Mouse (Mus musculus) liver, embryonic 14.5 days (tissue): Measurements from ENCODE around the gene Btnl2. TPM values are rescaled to one million over a fixed set of nuclear protein-coding genes. Genes with fewer than 3 reads are reported as not detected.
A peak's percentile ranks its signal among the peaks of the same experiment; 100 is the strongest.

Experiments
- ATAC-seq: fragments of 200-750 bp; cut with Nextera tagmentation; 2 replicates; pipeline ENCODE4 v1.8.0; 2017; ENCODE audit warnings: moderate number of reproducible peaks, mild to moderate bottlenecking, moderate library complexity; ENCODE audit not compliant: insufficient read depth
- DNase-seq, 3 experiments: peaks; one replicate each; pipeline ENCODE4 v3.0.0-alpha.2; 2012 to 2013; ENCODE audit warnings: low read depth in 3 of 3, low spot score in 3 of 3
- H3K27ac ChIP-seq: fragments of 300-500 bp; sonication (generic); 2 replicates; pipeline ENCODE4 v1.5.1; 2014; ENCODE audit warnings: moderate library complexity, mild to moderate bottlenecking, control low read depth, inconsistent platforms
- H3K27me3 ChIP-seq: fragments of 300-500 bp; sonication (generic); 2 replicates; pipeline ENCODE4 v1.6.1; 2014; ENCODE audit warnings: mild to moderate bottlenecking, low read length, moderate library complexity; ENCODE audit not compliant: control insufficient read depth, insufficient read depth
- H3K36me3 ChIP-seq: fragments of 300-500 bp; sonication (generic); replicated peaks from 2 replicates; pipeline ENCODE4 v1.6.1; 2014; ENCODE audit warnings: low read depth; ENCODE audit not compliant: control insufficient read depth, insufficient read depth
- H3K4me1 ChIP-seq, 2 experiments: fragments of 200-500 bp in 1 of 2; fragments of 300-500 bp in 1 of 2; sonication (generic) in 1 of 2; replicated peaks; 2 replicates each; pipeline ENCODE4 v1.6.1; 2012 to 2014; ENCODE audit warnings: antibody characterized with exemption in 1 of 2, inconsistent platforms in 1 of 2, low read length in 1 of 2; ENCODE audit not compliant: control insufficient read depth in 2 of 2, insufficient read depth in 2 of 2
- H3K4me2 ChIP-seq: fragments of 300-500 bp; sonication (generic); 2 replicates; pipeline ENCODE4 v1.6.1; 2014; ENCODE audit warnings: low read depth, mild to moderate bottlenecking, control low read depth, moderate library complexity
- H3K4me3 ChIP-seq, 2 experiments: fragments of 200-500 bp in 1 of 2; fragments of 300-500 bp in 1 of 2; sonication (generic) in 1 of 2; 2 replicates each; pipeline ENCODE4 v1.5.1; 2012 to 2014; ENCODE audit warnings: low read depth in 2 of 2, low read length in 2 of 2, mild to moderate bottlenecking in 2 of 2, control low read depth in 1 of 2, inconsistent platforms in 1 of 2, moderate library complexity in 1 of 2; ENCODE audit not compliant: insufficient read depth in 1 of 2
- H3K9ac ChIP-seq: fragments of 300-500 bp; sonication (generic); replicated peaks from 2 replicates; pipeline ENCODE4 v1.6.1; 2014; ENCODE audit warnings: mild to moderate bottlenecking, control low read depth, moderate library complexity
- H3K9me3 ChIP-seq: fragments of 300-500 bp; sonication (generic); 2 replicates; pipeline ENCODE4 v1.6.1; 2016; ENCODE audit warnings: low read length, mixed read lengths; ENCODE audit not compliant: control insufficient read depth
- CTCF ChIP-seq: IDR thresholded peaks from 2 replicates; pipeline ENCODE4 v1.5.1; 2016; ENCODE audit warnings: antibody characterized with exemption, low read depth, control low read depth
- EP300 ChIP-seq: IDR thresholded peaks from 2 replicates; pipeline ENCODE4 v1.6.1; 2016; ENCODE audit warnings: antibody characterized with exemption, low read depth
- WGBS: fragments of 180-500 bp; shearing (Covaris S2); extraction: QIAGEN DNeasy Blood & Tissue Kit; methylation state at CpG from one replicate; pipeline ENCODE4 v1.1.7; 2014; ENCODE audit not compliant: insufficient replicate concordance; 5-methylcytosine and 5-hydroxymethylcytosine counted together
- polyA plus RNA-seq, 2 experiments: library from polyadenylated mRNA; depleted of rRNA in 1 of 2; stranded (reverse) in 1 of 2; unstranded in 1 of 2; fragments of >200 nt; fragmentation: Nextera tagmentation in 1 of 2; extraction: Ambion mirVana in 1 of 2; gene quantifications; 2 replicates each; pipeline versions ENCODE4 v1.2.1 to v1.2.3; 2012 to 2014

The Btnl2 gene
- polyA plus RNA-seq, 2 experiments, result 0.01 TPM; not detected in 1

GRCm38 (mm10) chr17:34377450-34378209 lies 23.0 kb downstream of the Btnl2 start:
- Histone ChIP-seq H3K4me2 (no peak overlapping the region), H3K4me3 (no peak overlapping the region), H3K27ac (no peak overlapping the region), H3K4me1 (no peaks in the 10 kb centered on the region), H3K9ac (no peak overlapping the region), H3K9me3 (no peaks in the 10 kb centered on the region), H3K27me3 (no peaks in the 10 kb centered on the region), H3K36me3 (no peaks in the 10 kb centered on the region)
- DNase-seq (no peak), ATAC-seq (no peak)
- 40% methylated on average over 6 of the region's 6 CpGs for WGBS
- TF ChIP-seq CTCF, result no peak
- no peak for TF ChIP-seq EP300

DNA sequence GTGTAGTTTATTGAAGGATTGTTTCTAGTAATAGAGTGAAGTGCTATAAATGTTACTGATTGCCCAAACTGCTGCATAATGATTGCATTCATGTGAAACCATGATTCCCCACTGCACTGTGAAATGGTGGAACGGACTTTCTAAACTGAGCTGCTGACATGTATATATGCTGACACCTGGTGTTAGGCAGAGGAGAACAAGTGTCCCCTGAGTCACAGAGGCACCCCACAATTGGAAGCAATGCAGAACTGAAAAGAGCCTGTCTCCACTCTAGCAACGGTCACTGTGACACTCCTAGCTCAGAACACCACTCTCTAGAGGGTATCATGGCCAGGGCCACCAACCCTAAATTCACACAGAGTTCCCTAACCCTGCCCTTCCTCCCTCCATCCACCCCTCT lies 24.1 kb downstream of the Btnl2 start:
- no peak overlapping the region for H3K4me3 ChIP-seq
- no peak for DNase-seq

GRCm38 (mm10) chr17:34379451-34379850 lies 24.8 kb downstream of the Btnl2 start:
- Histone ChIP-seq H3K27me3 (no peaks in the 10 kb centered on the region), H3K9ac (no peak overlapping the region), H3K27ac (no peak overlapping the region), H3K36me3 (no peaks in the 10 kb centered on the region), H3K4me1 (no peaks in the 10 kb centered on the region), H3K4me2 (no peak overlapping the region), H3K9me3 (no peaks in the 10 kb centered on the region), H3K4me3 (no peak overlapping the region)
- TF ChIP-seq EP300 (no peak), CTCF (no peak)
- WGBS, result 65% methylated on average over 7 of the region's 7 CpGs
- ATAC-seq (no peak), DNase-seq (no peak)

More for the DNA sequence above, 24.1 kb downstream of the Btnl2 start:
- Histone ChIP-seq H3K9ac (no peak overlapping the region), H3K27ac (no peak overlapping the region), H3K4me1 (no peaks in the 10 kb centered on the region), H3K27me3 (no peaks in the 10 kb centered on the region), H3K4me2 (no peak overlapping the region), H3K36me3 (no peaks in the 10 kb centered on the region), H3K9me3 (no peaks in the 10 kb centered on the region)
- TF ChIP-seq EP300 (no peak), CTCF (no peak)
- ATAC-seq, result no peak
- WGBS, result 59% methylated on average over 2 of the region's 2 CpGs

DNA sequence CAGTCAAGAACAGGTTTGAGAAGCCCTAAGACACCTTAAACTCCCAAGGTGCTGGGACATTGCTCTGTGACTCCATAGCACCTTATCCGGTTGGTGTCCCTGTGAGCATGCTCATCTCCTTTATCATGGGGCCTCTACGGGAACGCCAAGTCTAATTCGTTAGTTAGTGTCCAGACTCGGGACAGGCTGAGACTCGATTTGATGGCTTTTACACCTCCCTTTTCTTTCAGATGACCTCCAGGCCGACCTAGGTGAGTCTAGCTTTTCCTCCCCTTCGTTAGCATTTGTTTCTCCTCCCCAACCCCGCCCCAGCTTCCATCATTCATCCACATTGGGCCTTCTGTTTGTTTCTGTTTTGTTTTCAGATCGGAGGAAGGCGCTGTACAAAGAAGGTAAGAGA lies 27.3 kb downstream of the Btnl2 start:
- Histone ChIP-seq H3K4me1 (no peaks in the 10 kb centered on the region), H3K9me3 (no peaks in the 10 kb centered on the region), H3K27me3 (no peaks in the 10 kb centered on the region), H3K27ac (no peak overlapping the region), H3K4me3 (no peak overlapping the region), H3K4me2 (no peak overlapping the region), H3K36me3 (no peaks in the 10 kb centered on the region), H3K9ac (no peak overlapping the region)
- DNase-seq (no peak), ATAC-seq (no peak)
- WGBS, result 56% methylated on average over 11 of the region's 11 CpGs
- TF ChIP-seq CTCF (no peak), EP300 (no peak)

GRCm38 (mm10) chr17:34383212-34383611 lies 28.6 kb downstream of the Btnl2 start:
- H3K4me1 ChIP-seq, result no peaks in the 10 kb centered on the region
- H3K4me2 ChIP-seq, result no peak overlapping the region
- TF ChIP-seq EP300, result no peak
- peak; percentile 65 for TF ChIP-seq CTCF
- no peaks in the 10 kb centered on the region for H3K9me3 ChIP-seq
- no peak overlapping the region for H3K9ac ChIP-seq
- peak in 1 of 3 experiments; percentile 11 for DNase-seq
- H3K27ac ChIP-seq, result no peak overlapping the region
- H3K4me3 ChIP-seq, result no peak overlapping the region
- H3K27me3 ChIP-seq, result no peaks in the 10 kb centered on the region
- ATAC-seq, result no peak
- 64% methylated on average over 7 of the region's 7 CpGs for WGBS
- no peaks in the 10 kb centered on the region for H3K36me3 ChIP-seq
